ENCODE assay signal across 8 mouse cellular contexts in genomic region chr3:95855502-95856089, GRCm38 (mm10). TPM values are rescaled to one million over a fixed set of nuclear protein-coding genes. Genes with fewer than 3 reads are reported as not detected.
DNase-seq lines count a peak whose midpoint lies in the region; ATAC-seq lines count a peak whose summit lies in the region.

Prpf3 (minus strand) TSS chr3:95855885.

- WGBS in hindbrain, embryonic 11.5 days, result under 1% methylated on average over 56 of the region's 56 CpGs

- peak within 1 kb of the TSS; percentile 88 for H3K4me3 ChIP-seq in hindbrain, embryonic 11.5 days (ENCODE audit: low read depth, low read length)

- peak; percentile 97 for ATAC-seq in hindbrain, embryonic 11.5 days (ENCODE audit: low FRiP score)

- peak within 1 kb of the TSS; percentile 12; the same call in 1 of the 2 replicates for H3K27ac ChIP-seq in hindbrain, embryonic 11.5 days (ENCODE audit: low read depth, low read length)

- peak within 1 kb of the TSS; percentile 80 for H3K9ac ChIP-seq in hindbrain, embryonic 11.5 days (ENCODE audit: low read depth, low read length)

- no peaks in the 10 kb centered on the region for H3K27me3 ChIP-seq in hindbrain, embryonic 11.5 days (ENCODE audit: control insufficient read depth, insufficient read depth, low read length)

- no peaks in the 10 kb centered on the region for H3K9me3 ChIP-seq in hindbrain, embryonic 11.5 days (ENCODE audit: control insufficient read depth, low read length)

- H3K4me1 ChIP-seq in hindbrain, embryonic 11.5 days (replicated peaks; ENCODE audit: control insufficient read depth, insufficient read depth, low read length), result no peaks in the 10 kb centered on the region

- peak; percentile 97 for DNase-seq in MN1 (ENCODE audit: low spot score)
- peak; percentile 93 for DNase-seq in cerebellum, adult 9-10 months
- DNase-seq in frontal cortex, adult 2 months (ENCODE audit: extremely low spot score in 1 of 2, low spot score in 1 of 2), result peak; percentile 80 to 96
- peak; percentile 95 for DNase-seq in hindbrain, embryonic 11.5 days (ENCODE audit: low spot score)
- peak; percentile 90 to 94 for DNase-seq in layer of hippocampus, postnatal 10 days (ENCODE audit: low spot score in 2 of 2)
- peak; percentile 97 for DNase-seq in lung, postnatal 10 days
- peak; percentile 95 for DNase-seq in ovary, postnatal 36 days (ENCODE audit: low spot score)
- peak; percentile 94 for DNase-seq in thymus, postnatal 25 days

- H3K36me3 ChIP-seq in hindbrain, embryonic 11.5 days (ENCODE audit: control insufficient read depth, insufficient read depth, low read length), result peaks cover 5% of the 10 kb centered on the region; the same call in 1 of the 2 replicates

- peak within 1 kb of the TSS; percentile 86 for H3K4me2 ChIP-seq in hindbrain, embryonic 11.5 days (replicated peaks; ENCODE audit: low read depth, low read length)

RNA-seq across cellular contexts. Expression of gene Prpf3, which starts in this region (rescaled TPM):
- polyA plus RNA-seq in frontal cortex, adult 2 months (2012; rRNA removed), result 35.9 and 36.2 TPM in 2 replicates
- 60.8 and 69.9 TPM in 2 replicates for polyA plus RNA-seq in hindbrain, embryonic 11.5 days (2014; fragmentation: Nextera tagmentation; extraction: Ambion mirVana)
- 10 to 100 TPM; 26.0 to 26.4 TPM for total RNA-seq in layer of hippocampus, postnatal 10 days (2021)

Comparison
In these comparisons a context has a peak if more than half of its experiments do, and no peak if none do; other contexts are left out.
1. Peak in every context shown above with its lines: DNase-seq, ATAC-seq, H3K4me3 ChIP-seq and H3K27ac ChIP-seq.